Mouse (Mus musculus): ENCODE data around the gene Cdh13. TPM values are rescaled to one million over a fixed set of nuclear protein-coding genes. Genes with fewer than 3 reads are reported as not detected.
A peak's percentile ranks its signal among the peaks of the same experiment; 100 is the strongest.

The Cdh13 gene
- polyA plus RNA-seq, 1 experiment from 2014 or later, result 2.4 TPM

DNA sequence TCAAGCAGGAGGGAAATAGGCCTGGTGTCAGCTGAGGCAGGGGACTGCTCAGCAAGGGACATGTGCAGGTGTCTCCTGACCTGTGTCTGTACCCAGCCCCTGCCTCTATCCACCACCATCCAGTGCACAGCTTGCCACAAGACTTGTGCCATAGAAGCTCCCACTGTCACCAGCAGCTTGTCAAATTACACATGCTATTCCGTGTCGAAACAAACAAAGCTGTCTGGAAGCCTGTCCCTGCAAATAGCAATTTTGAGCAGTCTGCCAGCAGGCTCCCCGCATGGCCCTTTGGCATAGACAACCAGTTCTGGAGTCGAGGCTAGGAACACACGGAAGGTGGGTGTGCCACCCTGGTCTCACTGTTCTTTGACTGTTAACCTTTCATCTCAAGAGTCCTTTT is 875.1 kb downstream of the Cdh13 start:
- no peak for DNase-seq (ENCODE audit: low spot score)
- Histone ChIP-seq H3K36me3 (replicated peaks) (no peaks in the 10 kb centered on the region), H3K9me3 (no peaks in the 10 kb centered on the region), H3K4me1 (peaks cover 8% of the 10 kb centered on the region; the same call in 1 of the 2 replicates), H3K4me3 (no peak overlapping the region), H3K27me3 (replicated peaks; ENCODE audit: low read depth, poor library complexity, severe bottlenecking) (no peaks in the 10 kb centered on the region), H3K27ac (replicated peaks) (no peak overlapping the region)
- WGBS, result 84% methylated on average over 5 of the region's 5 CpGs

DNA sequence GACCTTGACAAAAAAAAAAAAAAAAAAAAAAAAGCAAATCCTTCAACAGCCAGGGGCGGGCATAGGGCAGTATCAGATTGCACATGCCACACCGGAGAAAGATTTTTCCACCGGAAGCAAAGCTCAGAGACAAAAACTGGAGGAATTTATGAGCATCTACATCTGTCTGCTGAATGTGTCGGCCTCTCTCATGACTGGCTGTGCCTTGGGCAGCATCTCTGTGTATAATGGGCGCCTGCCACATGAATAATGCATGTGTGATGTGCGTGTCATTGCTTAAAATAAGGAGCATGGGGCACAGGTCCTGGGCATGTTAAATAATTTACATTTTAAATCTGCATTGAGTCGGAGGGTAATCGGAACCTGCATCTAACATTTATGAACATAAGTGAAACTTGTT is 876.3 kb downstream of the Cdh13 start:
- DNase-seq (ENCODE audit: low spot score), result peak; percentile 12
- no peak overlapping the region for H3K27ac ChIP-seq (replicated peaks)
- H3K27me3 ChIP-seq (replicated peaks; ENCODE audit: low read depth, poor library complexity, severe bottlenecking), result no peaks in the 10 kb centered on the region
- H3K36me3 ChIP-seq (replicated peaks), result no peaks in the 10 kb centered on the region
- peaks cover 8% of the 10 kb centered on the region; the same call in 1 of the 2 replicates for H3K4me1 ChIP-seq
- no peak overlapping the region for H3K4me3 ChIP-seq
- H3K9me3 ChIP-seq, result no peaks in the 10 kb centered on the region
- 60% methylated on average over 8 of the region's 8 CpGs for whole genome bisulfite sequencing

DNA sequence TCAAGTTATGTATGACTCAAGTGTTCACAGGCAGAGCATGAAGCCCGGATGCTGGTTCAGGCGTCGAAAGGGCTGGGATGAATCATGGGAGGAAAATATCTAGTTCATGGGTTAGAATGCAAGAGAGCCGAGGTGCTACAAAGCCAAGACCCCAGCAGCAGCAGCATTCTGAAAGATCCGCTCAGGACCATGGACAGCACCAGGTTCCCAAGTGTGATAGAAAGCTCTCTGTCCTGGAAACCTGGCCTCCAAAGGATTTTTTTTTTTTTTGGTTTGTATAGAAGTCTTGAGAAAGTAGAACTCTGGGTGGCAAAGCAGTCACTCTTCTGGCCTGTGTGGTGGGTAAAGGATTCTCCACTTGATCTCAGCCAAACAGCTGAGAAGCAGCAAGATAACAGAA is 880.5 kb downstream of the Cdh13 start:
- H3K27ac ChIP-seq (replicated peaks), result no peak overlapping the region
- H3K4me3 ChIP-seq, result no peak overlapping the region
- H3K27me3 ChIP-seq (replicated peaks; ENCODE audit: low read depth, poor library complexity, severe bottlenecking), result no peaks in the 10 kb centered on the region
- no peaks in the 10 kb centered on the region for H3K9me3 ChIP-seq
- peak; percentile 72 for DNase-seq (ENCODE audit: low spot score)
- WGBS, result 57% methylated on average over 5 of the region's 5 CpGs
- H3K4me1 ChIP-seq, result peaks cover 5% of the 10 kb centered on the region; the same call in 1 of the 2 replicates
- H3K36me3 ChIP-seq (replicated peaks), result no peaks in the 10 kb centered on the region

DNA sequence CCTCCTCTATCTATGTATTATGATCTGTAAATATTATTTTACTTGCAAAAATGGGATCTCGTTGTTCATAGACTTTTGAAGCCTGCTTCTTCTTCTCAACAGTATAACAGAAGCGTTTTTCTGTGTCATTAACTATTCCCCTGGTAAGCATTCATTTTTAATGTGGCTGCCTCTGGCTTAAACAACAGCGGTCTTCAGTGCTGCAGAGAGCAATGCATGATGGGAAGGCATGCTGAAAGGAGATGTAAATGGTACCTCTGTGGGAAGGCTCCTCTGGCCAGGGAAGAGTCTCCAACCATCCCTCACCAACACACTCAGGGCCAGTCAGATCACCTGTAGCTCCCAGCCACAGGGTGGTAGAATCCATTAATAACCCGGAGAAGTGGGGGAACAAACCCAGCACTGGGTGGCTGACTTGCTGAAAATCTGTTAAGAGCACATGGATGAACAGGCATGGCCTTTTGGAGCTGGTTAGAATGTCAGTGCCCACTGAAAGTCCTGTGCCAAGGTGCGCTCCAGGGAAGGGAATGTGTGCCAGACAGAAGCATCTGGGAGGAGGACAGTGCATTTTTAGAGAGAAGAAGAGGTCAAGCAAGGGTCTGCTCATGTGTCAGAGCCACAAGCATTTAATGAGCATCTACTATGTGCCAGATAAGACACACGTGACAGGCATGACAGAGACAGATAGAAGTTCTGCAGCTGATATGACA is 893.8 kb downstream of the Cdh13 start:
- DNase-seq (ENCODE audit: low spot score), result no peak
- Histone ChIP-seq H3K27me3 (replicated peaks; ENCODE audit: low read depth, poor library complexity, severe bottlenecking) (no peaks in the 10 kb centered on the region), H3K4me1 (no peaks in the 10 kb centered on the region), H3K36me3 (replicated peaks) (no peaks in the 10 kb centered on the region), H3K9me3 (no peaks in the 10 kb centered on the region), H3K27ac (replicated peaks) (no peak overlapping the region), H3K4me3 (no peak overlapping the region)
- 80% methylated on average over 6 of the region's 6 CpGs for WGBS

DNA sequence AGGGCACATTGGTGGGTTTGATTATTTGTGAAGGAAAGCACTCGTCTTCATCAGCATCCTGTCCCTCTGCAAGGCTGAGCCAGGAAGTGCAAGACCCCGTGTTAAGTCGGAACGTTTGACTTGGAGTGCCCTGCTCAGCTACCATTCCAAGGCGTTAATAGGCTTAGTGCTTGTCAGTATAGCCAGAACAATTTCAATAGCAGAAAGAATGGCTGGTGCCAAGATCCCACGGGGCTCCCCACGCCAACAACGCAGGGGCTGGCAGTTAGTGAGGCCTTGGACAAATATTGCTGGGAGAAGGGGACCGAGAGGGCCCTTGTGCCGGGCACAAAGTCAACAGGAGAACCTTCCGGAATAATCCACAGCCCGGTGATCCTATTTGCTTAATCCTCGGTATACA is 897.1 kb downstream of the Cdh13 start:
- no peaks in the 10 kb centered on the region for H3K36me3 ChIP-seq (replicated peaks)
- H3K4me1 ChIP-seq, result no peaks in the 10 kb centered on the region
- no peaks in the 10 kb centered on the region for H3K9me3 ChIP-seq
- whole genome bisulfite sequencing, result 73% methylated on average over 13 of the region's 13 CpGs
- no peak overlapping the region for H3K27ac ChIP-seq (replicated peaks)
- DNase-seq (ENCODE audit: low spot score), result no peak
- no peak overlapping the region for H3K4me3 ChIP-seq
- H3K27me3 ChIP-seq (replicated peaks; ENCODE audit: low read depth, poor library complexity, severe bottlenecking), result no peaks in the 10 kb centered on the region

DNA sequence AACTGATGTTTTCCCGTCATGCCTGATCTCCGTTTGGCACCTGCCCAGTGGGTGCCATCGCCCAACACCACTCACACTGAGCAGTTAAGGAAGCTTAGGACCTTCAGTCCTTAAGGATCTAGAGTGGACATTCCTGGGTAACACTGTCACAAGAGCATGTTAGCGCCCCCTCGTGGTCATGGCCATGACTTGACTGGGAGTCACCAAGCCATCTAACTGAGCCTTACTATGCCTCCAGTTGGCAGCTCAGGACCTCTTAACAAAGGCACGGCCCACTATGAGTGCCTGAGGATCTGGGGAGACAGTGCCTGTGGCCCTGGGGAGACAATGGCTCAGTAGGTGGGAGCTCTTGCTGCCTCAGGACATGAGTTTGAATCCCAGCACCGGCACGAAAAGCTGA is 912.2 kb downstream of the Cdh13 start:
- WGBS, result 56% methylated on average over 8 of the region's 8 CpGs

DNA sequence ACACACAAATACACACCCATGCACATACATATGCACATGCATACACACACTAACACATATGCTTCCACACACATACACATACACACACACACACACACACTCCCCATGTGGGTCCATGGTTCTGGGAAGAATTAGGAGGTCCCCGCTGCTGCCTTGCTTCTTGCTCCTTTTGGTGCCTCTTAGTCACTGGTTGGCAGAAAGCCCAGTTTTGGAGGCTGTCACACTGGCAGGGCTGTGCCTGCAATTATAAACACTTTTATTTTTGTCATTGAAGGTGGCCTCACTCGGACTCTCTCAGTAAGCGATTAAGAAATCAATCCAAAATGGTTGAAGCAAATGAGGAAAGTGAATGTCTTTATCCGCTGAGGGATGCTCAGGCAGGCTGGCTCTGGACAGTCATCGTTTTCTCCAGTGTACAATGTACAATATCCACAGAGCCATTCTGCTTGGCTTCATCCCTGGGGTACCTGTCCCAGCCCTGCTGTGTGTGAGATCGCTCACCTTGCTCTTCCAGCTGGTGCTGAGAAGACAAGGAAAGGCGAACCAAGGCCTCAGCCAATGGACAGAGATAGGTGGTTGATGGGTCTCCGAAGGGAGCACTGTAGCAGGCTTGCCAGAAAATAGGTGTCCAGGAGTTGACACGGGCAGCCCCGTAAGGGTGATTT is 913.1 kb downstream of the Cdh13 start:
- Histone ChIP-seq H3K27me3 (replicated peaks; ENCODE audit: low read depth, poor library complexity, severe bottlenecking) (no peaks in the 10 kb centered on the region), H3K4me3 (no peak overlapping the region), H3K4me1 (no peaks in the 10 kb centered on the region), H3K36me3 (replicated peaks) (no peaks in the 10 kb centered on the region), H3K9me3 (peaks cover 3% of the 10 kb centered on the region; the same call in 1 of the 2 replicates), H3K27ac (replicated peaks) (no peak overlapping the region)
- WGBS, result 90% methylated on average over 10 of the region's 10 CpGs
- DNase-seq (ENCODE audit: low spot score), result no peak

More for the DNA sequence above, 912.2 kb downstream of the Cdh13 start:
- no peak overlapping the region for H3K4me3 ChIP-seq
- DNase-seq (ENCODE audit: low spot score), result peak; percentile 22
- H3K27me3 ChIP-seq (replicated peaks; ENCODE audit: low read depth, poor library complexity, severe bottlenecking), result no peaks in the 10 kb centered on the region
- no peaks in the 10 kb centered on the region for H3K4me1 ChIP-seq
- no peaks in the 10 kb centered on the region for H3K36me3 ChIP-seq (replicated peaks)
- peaks cover 3% of the 10 kb centered on the region; the same call in 1 of the 2 replicates for H3K9me3 ChIP-seq
- H3K27ac ChIP-seq (replicated peaks), result no peak overlapping the region

DNA sequence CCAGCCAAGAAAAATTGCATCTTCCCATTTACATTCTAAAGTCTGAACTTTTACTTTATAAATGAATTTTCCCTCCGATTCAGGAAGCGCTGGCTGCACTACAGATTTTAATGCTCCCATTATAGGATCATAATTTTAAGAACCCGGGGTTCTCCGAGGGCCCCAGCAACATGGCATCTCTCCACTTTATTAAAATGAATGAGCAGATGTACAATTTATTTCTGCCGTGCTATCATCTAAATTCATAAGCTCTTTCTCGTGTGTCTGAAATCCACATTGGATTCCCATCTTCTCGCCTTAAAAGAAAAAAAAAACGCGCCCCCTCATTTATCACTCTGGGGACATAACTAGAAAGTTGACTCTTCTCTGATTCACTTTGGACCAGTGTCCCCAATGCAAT is 925.0 kb downstream of the Cdh13 start:
- Histone ChIP-seq H3K36me3 (replicated peaks) (no peaks in the 10 kb centered on the region), H3K27me3 (replicated peaks; ENCODE audit: low read depth, poor library complexity, severe bottlenecking) (no peaks in the 10 kb centered on the region), H3K4me3 (no peak overlapping the region), H3K27ac (replicated peaks) (no peak overlapping the region), H3K4me1 (no peaks in the 10 kb centered on the region), H3K9me3 (peaks cover 8% of the 10 kb centered on the region; the same call in 1 of the 2 replicates)
- WGBS, result 94% methylated on average over 9 of the region's 9 CpGs
- no peak for DNase-seq (ENCODE audit: low spot score)

DNA sequence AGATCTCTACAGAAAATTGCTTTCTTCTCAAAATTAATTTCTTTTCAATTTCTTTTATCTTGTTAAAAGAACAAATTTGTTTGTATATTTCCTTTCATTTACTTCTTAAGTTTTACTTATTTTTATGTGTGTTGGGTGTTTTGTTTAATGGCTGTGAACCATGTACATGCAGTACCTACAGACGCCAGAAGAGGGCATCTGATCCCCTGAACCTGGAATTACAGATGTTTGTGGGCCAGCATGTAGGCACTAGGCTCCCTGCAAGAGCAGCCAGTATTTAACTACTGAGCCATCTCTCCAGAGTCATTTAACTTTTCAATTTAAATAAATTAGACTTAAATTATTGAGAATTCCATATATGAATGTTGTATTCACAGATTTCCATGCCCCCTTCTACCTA is 941.0 kb downstream of the Cdh13 start:
- no peaks in the 10 kb centered on the region for H3K27me3 ChIP-seq (replicated peaks; ENCODE audit: low read depth, poor library complexity, severe bottlenecking)
- no peaks in the 10 kb centered on the region for H3K4me1 ChIP-seq
- H3K9me3 ChIP-seq, result no peaks in the 10 kb centered on the region
- 7% methylated on average over 1 of the region's 1 CpGs for WGBS
- no peak overlapping the region for H3K4me3 ChIP-seq
- DNase-seq (ENCODE audit: low spot score), result peak; percentile 32
- H3K27ac ChIP-seq (replicated peaks), result no peak overlapping the region
- H3K36me3 ChIP-seq (replicated peaks), result no peaks in the 10 kb centered on the region

DNA sequence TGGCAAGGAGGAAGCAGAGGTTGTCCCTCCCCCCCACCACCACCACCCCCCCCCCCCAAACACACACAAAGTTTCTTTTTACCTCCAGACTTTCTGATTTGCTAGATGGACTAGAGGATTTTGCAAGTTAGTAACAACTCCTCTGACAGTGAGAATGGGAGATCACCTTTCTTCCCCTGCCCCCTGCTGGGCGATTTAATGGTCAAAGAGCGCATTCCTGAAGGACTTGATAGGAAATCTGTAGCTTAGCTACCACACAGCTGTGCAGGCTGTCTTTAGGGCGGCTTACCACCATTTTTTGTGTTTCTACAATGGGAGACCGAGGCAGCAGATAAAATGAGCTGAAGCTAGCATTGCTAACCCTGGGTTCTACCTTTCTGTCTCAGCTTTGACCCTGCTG is 961.6 kb downstream of the Cdh13 start:
- no peaks in the 10 kb centered on the region for H3K27me3 ChIP-seq (replicated peaks; ENCODE audit: low read depth, poor library complexity, severe bottlenecking)
- DNase-seq (ENCODE audit: low spot score), result no peak
- no peak overlapping the region for H3K27ac ChIP-seq (replicated peaks)
- H3K36me3 ChIP-seq (replicated peaks), result no peaks in the 10 kb centered on the region
- WGBS, result 53% methylated on average over 4 of the region's 4 CpGs
- no peaks in the 10 kb centered on the region for H3K4me1 ChIP-seq
- no peaks in the 10 kb centered on the region for H3K9me3 ChIP-seq
- H3K4me3 ChIP-seq, result no peak overlapping the region

DNA sequence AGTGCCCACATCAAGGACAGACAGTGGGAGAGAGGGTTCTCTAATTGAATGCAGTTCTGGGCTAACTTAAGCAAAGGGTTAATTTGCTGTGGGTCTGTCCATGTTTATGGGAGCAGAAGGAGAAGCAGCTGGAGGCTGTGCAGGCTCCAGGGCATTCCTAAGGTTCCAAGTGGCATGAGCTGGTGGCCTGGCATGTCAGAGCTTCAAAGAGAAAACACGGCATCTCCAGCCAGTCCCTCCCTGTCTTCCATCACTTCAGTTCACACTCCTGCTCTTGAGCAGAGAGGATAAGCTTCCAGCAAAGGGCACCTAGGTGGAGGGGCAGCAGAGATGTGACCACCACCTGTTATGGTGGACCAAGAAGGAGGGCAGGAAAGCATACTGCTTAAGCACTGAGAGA is 962.1 kb downstream of the Cdh13 start:
- no peaks in the 10 kb centered on the region for H3K36me3 ChIP-seq (replicated peaks)
- 76% methylated on average over 1 of the region's 1 CpGs for WGBS

DNA sequence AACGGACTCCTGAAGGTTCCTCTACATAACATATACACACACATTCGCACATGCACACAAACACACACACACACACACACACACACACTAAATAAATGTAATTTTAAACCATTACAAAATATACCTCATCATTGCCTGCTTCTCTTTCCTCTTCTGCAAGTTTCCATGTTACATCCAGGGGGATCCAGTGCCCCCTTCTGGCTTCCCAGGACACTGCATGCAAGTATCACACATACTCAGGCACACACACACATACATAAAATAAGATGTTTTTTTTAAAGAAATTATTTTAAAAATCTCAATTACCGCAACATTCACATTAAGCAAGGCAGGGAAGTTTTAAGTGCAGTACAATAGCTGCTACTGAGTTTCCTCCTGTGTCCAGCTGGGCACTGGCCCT is 970.8 kb downstream of the Cdh13 start:
- H3K4me3 ChIP-seq, result no peak overlapping the region
- no peaks in the 10 kb centered on the region for H3K27me3 ChIP-seq (replicated peaks; ENCODE audit: low read depth, poor library complexity, severe bottlenecking)
- no peaks in the 10 kb centered on the region for H3K36me3 ChIP-seq (replicated peaks)
- no peaks in the 10 kb centered on the region for H3K9me3 ChIP-seq
- 95% methylated on average over 3 of the region's 3 CpGs for WGBS
- no peak for DNase-seq (ENCODE audit: low spot score)
- no peak overlapping the region for H3K27ac ChIP-seq (replicated peaks)
- H3K4me1 ChIP-seq, result no peaks in the 10 kb centered on the region

More for the DNA sequence above, 962.1 kb downstream of the Cdh13 start:
- no peaks in the 10 kb centered on the region for H3K9me3 ChIP-seq
- H3K27me3 ChIP-seq (replicated peaks; ENCODE audit: low read depth, poor library complexity, severe bottlenecking), result no peaks in the 10 kb centered on the region
- H3K4me1 ChIP-seq, result no peaks in the 10 kb centered on the region
- no peak overlapping the region for H3K4me3 ChIP-seq
- no peak overlapping the region for H3K27ac ChIP-seq (replicated peaks)
- no peak for DNase-seq (ENCODE audit: low spot score)

DNA sequence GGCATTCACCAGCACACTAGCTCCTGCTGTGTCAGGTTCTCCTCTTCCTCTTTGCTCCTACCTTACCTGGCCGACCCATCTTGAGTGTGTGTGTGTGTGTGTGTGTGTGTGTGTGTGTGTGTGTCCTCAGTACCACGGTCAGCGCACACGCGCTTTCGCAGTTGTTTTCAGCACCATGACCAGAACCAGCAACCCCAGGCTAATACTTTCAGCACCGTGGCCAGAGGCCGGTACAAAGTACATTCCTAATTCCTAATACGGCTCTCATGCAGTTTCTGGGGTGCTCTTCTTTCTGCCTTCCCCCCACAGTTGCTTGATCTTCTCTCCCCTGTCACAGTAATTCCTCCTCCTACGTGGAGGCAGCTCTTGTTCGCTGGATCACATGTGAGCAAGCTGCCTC is 975.1 kb downstream of the Cdh13 start:
- Histone ChIP-seq H3K9me3 (no peaks in the 10 kb centered on the region), H3K27me3 (replicated peaks; ENCODE audit: low read depth, poor library complexity, severe bottlenecking) (no peaks in the 10 kb centered on the region), H3K4me1 (no peaks in the 10 kb centered on the region), H3K4me3 (no peak overlapping the region), H3K36me3 (replicated peaks) (no peaks in the 10 kb centered on the region), H3K27ac (replicated peaks) (no peak overlapping the region)
- WGBS, result 44% methylated on average over 11 of the region's 11 CpGs
- peak; percentile 59 for DNase-seq (ENCODE audit: low spot score)
